Mouse (Mus musculus) lung, postnatal 0 days (tissue): ENCODE measurements at regions not wholly inside any gene's neighbourhood (a gene's known extent, or its start where the extent isn't known, plus 50 kb on each side); places are given as distances from the start of the nearest gene placed in this dataset.

ENCODE experiments used
- CTCF ChIP-seq: IDR thresholded peaks from 2 replicates; pipeline ENCODE4 v1.5.1; 2016; ENCODE audit warnings: antibody characterized with exemption, mild to moderate bottlenecking
- EP300 ChIP-seq: IDR thresholded peaks from 2 replicates; pipeline ENCODE4 v1.6.1; 2016; ENCODE audit warnings: antibody characterized with exemption, mild to moderate bottlenecking, control low read depth

DNA sequence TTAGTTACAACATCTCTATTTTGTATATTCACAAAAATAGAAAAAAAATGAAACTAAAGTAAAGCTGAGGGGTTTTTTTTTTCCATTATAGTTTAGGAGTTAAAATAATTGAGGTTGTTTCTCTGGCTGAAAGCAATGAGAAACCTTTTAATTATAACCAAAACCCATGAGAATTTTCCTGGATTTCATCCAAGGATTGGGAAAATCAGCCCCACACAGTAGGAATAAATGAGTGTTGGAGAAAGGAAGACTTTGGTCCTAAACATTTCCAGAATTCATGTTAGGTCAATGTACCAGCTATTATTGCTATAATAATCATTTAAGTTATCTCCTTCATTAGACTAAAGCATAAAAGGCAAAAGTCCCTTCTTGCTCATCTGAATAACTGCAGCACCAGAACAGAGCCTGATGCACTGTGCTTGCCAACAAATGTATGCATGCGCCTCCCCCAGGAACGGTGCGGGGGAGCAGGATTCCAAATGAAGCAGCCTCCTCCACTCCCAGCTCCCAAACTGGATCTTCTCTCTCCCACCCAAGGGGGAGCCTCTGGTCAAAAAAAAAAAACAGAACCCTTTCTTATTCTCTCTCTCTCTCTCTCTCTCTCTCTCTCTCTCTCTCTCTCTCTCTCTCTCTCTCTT is 153.0 kb downstream of the Galc start:
- no peak for TF ChIP-seq CTCF
- no peak for TF ChIP-seq EP300
